Mouse (Mus musculus) testis, adult 2 months (tissue): ENCODE measurements around the gene Adgrd1.

Experiments
- CTCF ChIP-seq: fragments of 200-500 bp; IDR thresholded peaks from 2 replicates; pipeline ENCODE4 v1.5.1; 2012; ENCODE audit warnings: low read depth, mild to moderate bottlenecking, inconsistent platforms, low read length, moderate library complexity; ENCODE audit not compliant: control insufficient read depth, insufficient read depth, insufficient replicate concordance
- POLR2A ChIP-seq: fragments of 200-500 bp; IDR thresholded peaks from 2 replicates; pipeline ENCODE4 v1.6.1; 2012; ENCODE audit warnings: low read depth, mild to moderate bottlenecking, inconsistent platforms, low read length, moderate library complexity; ENCODE audit not compliant: control insufficient read depth

DNA sequence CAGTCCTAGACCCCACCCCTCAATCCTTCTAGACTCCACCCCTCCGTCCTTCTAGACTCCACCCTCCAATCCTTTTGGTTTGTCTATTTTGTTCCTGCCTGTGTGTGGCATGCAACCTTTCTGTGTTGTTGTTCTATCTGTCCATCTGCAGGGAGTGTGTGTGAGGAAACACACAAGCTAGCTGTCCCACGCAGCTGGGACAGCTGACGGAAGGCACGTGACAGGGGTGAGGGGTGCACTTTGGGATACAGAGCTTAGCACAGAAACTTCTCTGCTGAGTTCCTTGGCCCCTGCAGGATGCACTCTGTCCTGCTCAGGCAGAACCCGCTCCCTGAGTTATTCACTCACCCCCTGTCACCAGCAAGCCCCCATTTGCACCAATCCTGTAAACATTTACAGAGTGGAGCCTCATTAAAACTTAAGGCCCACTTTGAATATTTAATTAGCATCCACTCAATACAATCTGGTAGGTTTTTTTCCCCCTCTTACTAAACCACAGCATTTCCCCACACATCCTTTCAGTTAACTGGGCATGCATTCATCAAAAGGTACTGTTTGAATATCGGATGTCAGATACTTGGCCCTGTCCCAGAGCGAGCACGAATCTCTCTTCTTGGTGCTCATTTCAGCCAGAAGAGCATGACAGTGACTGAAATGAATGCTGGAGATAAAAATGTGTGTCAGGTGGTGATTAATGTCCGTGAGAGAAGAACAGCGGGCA lies 4.0 kb upstream of the Adgrd1 start:
- TF ChIP-seq CTCF: no peak
- TF ChIP-seq POLR2A: no peak
